Mouse (Mus musculus): ENCODE data around the gene G530012D18Rik.
"Not testable (repeated sequence)": the region's sequence is repeated elsewhere in the genome, so short reads cannot be mapped to it uniquely, and the experiment has no call there.

GRCm38 (mm10) chr1:85578372-85579010 lies 3.0 kb downstream of the G530012D18Rik start:
- TF ChIP-seq POLR2A (IDR thresholded peaks at IDR 0.05; ENCODE audit: low read depth, low read length); CTCF (conservative IDR thresholded peaks at IDR 0.05; ENCODE audit: insufficient read depth, insufficient read length, low read depth, low read length): not testable (repeated sequence)

Measured in kidney, adult 2 months (tissue).